Mouse (Mus musculus) urinary bladder, postnatal 36 days (tissue): ENCODE results near the gene Ppp4r1.

Experiments used
- DNase-seq, 2 experiments: peaks; one replicate each; pipeline ENCODE4 v3.0.0; 2022; ENCODE audit warnings: low spot score in 2 of 2, mixed read lengths in 1 of 2

Ppp4r1 gene

GRCm38 (mm10) chr17:65854006-65854405 is 71.6 kb downstream of the Ppp4r1 start:
- DNase-seq = no peak

- no peak for DNase-seq
These were observed 75.2 kb downstream of the Ppp4r1 start for GRCm38 (mm10) chr17:65857617-65858016.

- DNase-seq = no peak
These were observed 80.2 kb downstream of the Ppp4r1 start for GRCm38 (mm10) chr17:65862579-65862978.

GRCm38 (mm10) chr17:65863830-65864229 is 81.5 kb downstream of the Ppp4r1 start:
- DNase-seq = no peak

GRCm38 (mm10) chr17:65864742-65865141 is 82.4 kb downstream of the Ppp4r1 start:
- DNase-seq = no peak

GRCm38 (mm10) chr17:65865265-65865664 is 82.9 kb downstream of the Ppp4r1 start:
- DNase-seq = no peak

- DNase-seq = no peak
These were observed 83.8 kb downstream of the Ppp4r1 start for GRCm38 (mm10) chr17:65866201-65866600.

- no peak for DNase-seq
These were observed 85.6 kb downstream of the Ppp4r1 start for GRCm38 (mm10) chr17:65867996-65868395.

- no peak for DNase-seq
These were observed 87.3 kb downstream of the Ppp4r1 start for GRCm38 (mm10) chr17:65869720-65870119.

- peak; percentile 50 to 70 for DNase-seq
These were observed 87.8 kb downstream of the Ppp4r1 start for GRCm38 (mm10) chr17:65870146-65870545.

GRCm38 (mm10) chr17:65871641-65872041 is 89.3 kb downstream of the Ppp4r1 start:
- no peak for DNase-seq

GRCm38 (mm10) chr17:65872051-65872450 is 89.7 kb downstream of the Ppp4r1 start:
- no peak for DNase-seq

- DNase-seq = no peak
These were observed 90.3 kb downstream of the Ppp4r1 start for GRCm38 (mm10) chr17:65872652-65873051.

GRCm38 (mm10) chr17:65873156-65873555 is 90.8 kb downstream of the Ppp4r1 start:
- no peak for DNase-seq

- DNase-seq = no peak
These were observed 91.5 kb downstream of the Ppp4r1 start for GRCm38 (mm10) chr17:65873834-65874233.

GRCm38 (mm10) chr17:65877026-65877425 is 94.7 kb downstream of the Ppp4r1 start:
- DNase-seq = no peak

- DNase-seq = peak; percentile 39 to 48
These were observed 101.8 kb downstream of the Ppp4r1 start for GRCm38 (mm10) chr17:65884061-65884669.

- peak; percentile 99 for DNase-seq
These were observed 102.5 kb downstream of the Ppp4r1 start for GRCm38 (mm10) chr17:65884691-65885397.

- no peak for DNase-seq
These were observed 103.0 kb downstream of the Ppp4r1 start for GRCm38 (mm10) chr17:65885398-65885696.

GRCm38 (mm10) chr17:65885697-65886529 is 103.5 kb downstream of the Ppp4r1 start, which contains the start of gene Ralbp1:
Gene Ralbp1, minus strand, starts transcription at chr17:65885798.
- DNase-seq = no peak

GRCm38 (mm10) chr17:65886571-65886970 is 104.2 kb downstream of the Ppp4r1 start:
- peak in 1 of 2 experiments; percentile 21 for DNase-seq

GRCm38 (mm10) chr17:65889476-65889875 is 107.1 kb downstream of the Ppp4r1 start:
- no peak for DNase-seq
